Mouse (Mus musculus): ENCODE data around the gene Card10.

DNA sequence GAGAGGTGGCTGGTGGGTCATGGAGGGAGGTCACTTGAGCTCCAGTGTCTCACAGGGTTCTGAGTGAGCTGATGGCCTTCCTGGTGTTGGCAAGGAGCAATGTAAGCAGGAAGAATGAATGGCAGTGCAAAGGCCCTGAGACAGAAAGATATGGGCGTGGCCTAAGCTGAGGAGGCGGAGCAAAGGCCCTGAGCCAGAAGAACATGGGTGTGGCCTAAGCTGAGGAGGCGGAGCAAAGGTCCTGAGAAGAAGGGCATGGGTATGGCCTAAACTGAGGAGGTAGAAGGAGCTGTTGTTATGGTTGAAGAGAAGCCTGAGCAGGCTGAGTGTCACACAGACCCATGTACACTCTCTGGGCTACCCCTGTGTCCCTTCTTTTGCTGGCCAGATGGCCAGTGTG lies 30.7 kb upstream of the Card10 start:
- TF ChIP-seq CTCF (IDR thresholded peaks at IDR 0.05; ENCODE audit: low read depth), result no peak
- TF ChIP-seq EP300 (IDR thresholded peaks at IDR 0.05; ENCODE audit: low read depth), result no peak
